Mouse (Mus musculus): ENCODE measurements around the gene Tasp1. TPM values are rescaled to one million over a fixed set of nuclear protein-coding genes. Genes with fewer than 3 reads are reported as not detected.

The Tasp1 gene
- total RNA-seq, 2 experiments from 2014 or later, result 34.5 to 37.9 TPM

- no peak for DNase-seq (ENCODE audit: low spot score in 2 of 2)
- intact Hi-C loops (cut with DNase I), result no loop called here
These were observed 262.6 kb downstream of the Tasp1 start for GRCm38 (mm10) chr2:139804041-139804440.

- intact Hi-C loops (cut with DNase I), result no loop called here
These were observed 274.1 kb downstream of the Tasp1 start for GRCm38 (mm10) chr2:139792345-139793120.

DNA sequence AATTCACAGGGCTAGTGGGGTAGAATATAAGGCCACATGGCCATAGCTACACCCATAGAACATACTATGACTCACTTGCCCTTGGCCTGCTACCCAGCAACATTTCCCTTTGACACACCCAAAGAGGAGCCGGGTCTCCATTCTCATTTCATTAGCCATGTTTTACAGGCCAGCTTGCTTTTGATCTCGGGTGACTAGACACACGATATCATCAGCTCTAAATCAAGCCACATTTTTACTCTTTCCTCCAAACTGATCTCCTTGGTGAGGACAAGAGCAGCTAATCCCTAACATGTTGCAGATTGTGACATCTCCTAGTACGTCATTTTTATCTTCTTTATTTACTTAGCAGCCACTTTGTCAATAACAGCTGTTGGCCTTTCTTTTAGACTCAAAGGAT is 277.9 kb downstream of the Tasp1 start:
- no peak for DNase-seq (ENCODE audit: low spot score in 2 of 2)
- intact Hi-C loops (cut with DNase I), result no loop called here

More at GRCm38 (mm10) chr2:139792345-139793120, 274.1 kb downstream of the Tasp1 start:
- no peak for DNase-seq (ENCODE audit: low spot score in 2 of 2)

- intact Hi-C loops (cut with DNase I), result no loop called here
- DNase-seq (ENCODE audit: low spot score in 2 of 2), result no peak
These were observed 281.7 kb downstream of the Tasp1 start for GRCm38 (mm10) chr2:139784946-139785345.

DNA sequence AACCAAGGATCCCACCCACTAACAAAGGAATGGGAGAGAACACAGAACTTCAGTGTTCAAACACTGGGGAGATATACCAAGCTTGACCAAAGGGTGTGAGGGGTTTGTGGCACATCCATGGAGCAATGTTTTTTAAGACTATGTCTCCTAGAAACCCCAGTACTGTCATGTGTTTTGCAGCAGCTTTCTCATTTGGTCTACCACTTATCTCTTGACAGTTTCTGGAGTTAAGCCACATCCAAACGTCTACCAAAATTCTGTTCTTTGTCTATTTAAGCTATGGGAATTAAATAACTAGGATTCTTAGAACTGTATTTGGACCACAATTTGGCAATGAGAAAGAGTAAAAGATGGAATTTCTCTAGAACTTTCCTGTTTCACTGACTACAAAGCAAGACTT is 282.1 kb downstream of the Tasp1 start:
- DNase-seq (ENCODE audit: low spot score in 2 of 2), result no peak
- intact Hi-C loops (cut with DNase I), result no loop called here

Other genes with a start within 250 kb of the Tasp1 start
- not detected for gene Gm17374, start 85.2 kb upstream of the Tasp1 start, total RNA-seq (2021)
- 10 to 100 TPM; 16.0 to 23.9 TPM for gene Esf1, start 103.8 kb upstream of the Tasp1 start, total RNA-seq (2021)
- 10 to 100 TPM; 44.9 to 50.0 TPM for gene Ndufaf5, start 103.8 kb upstream of the Tasp1 start, total RNA-seq (2021)